Mouse (Mus musculus) spleen, adult 2 months (tissue): ENCODE data around the gene Gls2.

Experiments used
- CTCF ChIP-seq: fragments of 200-500 bp; IDR thresholded peaks from 2 replicates; pipeline ENCODE4 v1.5.1; 2011; ENCODE audit warnings: mild to moderate bottlenecking, inconsistent platforms; ENCODE audit not compliant: insufficient read depth, insufficient read length, insufficient replicate concordance; ENCODE audit errors: extremely low read depth
- POLR2A ChIP-seq: fragments of 200-500 bp; IDR thresholded peaks from 2 replicates; pipeline ENCODE4 v1.6.1; 2011; ENCODE audit warnings: low read depth, low read length, inconsistent platforms

DNA sequence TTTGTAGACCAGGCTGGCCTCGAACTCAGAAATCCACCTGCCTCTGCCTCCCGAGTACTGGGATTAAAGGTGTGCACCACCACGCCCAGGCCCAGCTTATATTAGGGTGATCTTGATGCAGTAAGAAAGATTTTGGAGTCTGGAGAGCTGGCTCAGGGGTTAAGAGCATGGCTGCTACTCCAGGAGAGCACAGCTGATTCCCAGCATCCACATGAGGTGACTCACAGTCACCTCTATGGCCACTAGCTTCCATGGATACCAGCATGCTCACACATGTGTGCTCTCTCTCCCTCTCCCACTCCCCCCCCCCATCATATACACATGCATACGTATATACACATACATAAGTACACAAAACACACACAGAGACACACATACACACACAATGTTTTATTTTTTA, 16.9 kb upstream of the Gls2 start:
- no peak for TF ChIP-seq POLR2A
- no peak for TF ChIP-seq CTCF
